Mouse (Mus musculus) bone marrow, adult 2 months (tissue): ENCODE data around the gene Mum1.

Experiments used
- CTCF ChIP-seq: fragments of 200-500 bp; IDR thresholded peaks from 2 replicates; pipeline ENCODE4 v1.5.1; 2011; ENCODE audit warnings: low read length, control low read depth; ENCODE audit not compliant: control insufficient read depth, insufficient read depth
- POLR2A ChIP-seq: fragments of 200-500 bp; IDR thresholded peaks from 2 replicates; pipeline ENCODE4 v1.6.1; 2011; ENCODE audit warnings: low read depth, mild to moderate bottlenecking, control low read depth, low read length, borderline replicate concordance; ENCODE audit not compliant: control insufficient read depth

GRCm38 (mm10) chr10:80259861-80260641 lies 33.8 kb downstream of the Mum1 start:
- TF ChIP-seq CTCF (no peak), POLR2A (no peak)
